Comparison of ENCODE assay signal across 9 mouse cellular contexts in the genomic region with DNA sequence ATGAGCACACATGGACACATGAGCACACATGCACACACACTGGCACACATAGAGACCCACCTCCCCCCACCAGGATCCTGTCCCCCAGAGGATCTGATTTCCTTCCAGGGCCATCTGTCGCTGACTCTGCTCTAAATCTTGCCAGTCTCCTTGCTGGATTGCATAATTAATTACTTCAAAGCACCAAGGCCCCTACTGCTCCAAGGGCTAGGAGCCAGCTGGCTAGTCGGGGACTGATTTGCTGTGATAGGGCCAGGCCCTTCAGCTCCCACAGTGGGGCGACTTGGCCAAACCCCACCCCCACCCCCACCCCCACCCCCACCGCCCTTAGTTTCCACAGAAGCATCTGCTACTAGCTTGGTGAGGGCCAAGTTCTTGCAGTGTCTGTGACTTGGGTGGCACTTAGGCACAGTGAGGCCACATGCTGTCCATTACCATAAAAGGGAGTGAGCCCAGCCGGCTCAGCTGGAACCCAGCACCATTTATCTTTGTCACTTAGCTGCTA. TPM values are rescaled to one million over a fixed set of nuclear protein-coding genes. Genes with fewer than 3 reads are reported as not detected.
DNase-seq lines count a peak whose midpoint lies in the region; ATAC-seq and TF ChIP-seq lines count a peak whose summit lies in the region.
"Had no signal": no experiment of that assay in that cellular context is flagged by ENCODE, and none has a peak within 500 bp of the region (broad histone marks: within the 10 kb centered on the region; RNA-seq: fewer than 3 reads in every experiment).

No protein-coding gene starts in this region.

- H3K4me1 ChIP-seq in embryonic facial prominence, embryonic 12.5 days = peaks cover 11% of the 10 kb centered on the region; the same call in 1 of the 2 replicates
- H3K4me1 ChIP-seq in heart, embryonic 10.5 days = peaks cover 26% of the 10 kb centered on the region
- peaks cover 5% of the 10 kb centered on the region; the same call in 1 of the 2 replicates for H3K4me1 ChIP-seq in lung, embryonic 14.5 days (ENCODE audit: insufficient read depth)

- H3K9me3 ChIP-seq in embryonic facial prominence, embryonic 12.5 days = no peaks in the 10 kb centered on the region
- peaks cover 3% of the 10 kb centered on the region; the same call in 1 of the 2 replicates for H3K9me3 ChIP-seq in heart, embryonic 10.5 days
- H3K9me3 ChIP-seq in lung, embryonic 14.5 days (ENCODE audit: low read depth, low read length) = no peaks in the 10 kb centered on the region

- no peak overlapping the region for H3K27ac ChIP-seq in embryonic facial prominence, embryonic 12.5 days
- H3K27ac ChIP-seq in heart, embryonic 10.5 days = peak overlapping the region; percentile 73; the same call in 1 of the 2 replicates
- peak overlapping the region; percentile 76 for H3K27ac ChIP-seq in lung, embryonic 14.5 days (ENCODE audit: low read depth)

- no peak overlapping the region for H3K9ac ChIP-seq in embryonic facial prominence, embryonic 12.5 days
- H3K9ac ChIP-seq in lung, embryonic 14.5 days = no peak overlapping the region

- peak; percentile 61; the same call in 1 of the 2 replicates for ATAC-seq in embryonic facial prominence, embryonic 12.5 days (ENCODE audit: insufficient number of reproducible peaks, insufficient read depth, low FRiP score, low TSS enrichment)
- peak; percentile 91 for ATAC-seq in lung, embryonic 14.5 days (ENCODE audit: insufficient read depth)
- no peak for ATAC-seq in activated CD4-positive, CD25-positive, alpha-beta regulatory T cell, adult 4 months

- H3K27me3 ChIP-seq in embryonic facial prominence, embryonic 12.5 days = 0 out of 2 replicates have a peak, but pooled peaks cover 3% of the 10 kb centered on the region
- no peaks in the 10 kb centered on the region for H3K27me3 ChIP-seq in heart, embryonic 10.5 days (ENCODE audit: insufficient read depth, poor library complexity, severe bottlenecking)
- H3K27me3 ChIP-seq in lung, embryonic 14.5 days (ENCODE audit: insufficient read depth, low read length) = no peaks in the 10 kb centered on the region

- H3K4me2 ChIP-seq in embryonic facial prominence, embryonic 12.5 days (replicated peaks) = no peak overlapping the region
- H3K4me2 ChIP-seq in lung, embryonic 14.5 days = no peak overlapping the region

- 16% methylated on average over 5 of the region's 5 CpGs for WGBS in embryonic facial prominence, embryonic 12.5 days
- 8% methylated on average over 5 of the region's 5 CpGs for WGBS in heart, embryonic 10.5 days
- 7% methylated on average over 5 of the region's 5 CpGs for WGBS in lung, embryonic 14.5 days

- no peak overlapping the region for H3K4me3 ChIP-seq in embryonic facial prominence, embryonic 12.5 days
- no peak overlapping the region for H3K4me3 ChIP-seq in heart, embryonic 10.5 days
- H3K4me3 ChIP-seq in lung, embryonic 14.5 days (ENCODE audit: low read depth, low read length) = no peak overlapping the region

- no peaks in the 10 kb centered on the region for H3K36me3 ChIP-seq in embryonic facial prominence, embryonic 12.5 days
- no peaks in the 10 kb centered on the region for H3K36me3 ChIP-seq in heart, embryonic 10.5 days
- H3K36me3 ChIP-seq in lung, embryonic 14.5 days (ENCODE audit: insufficient read depth) = no peaks in the 10 kb centered on the region

- peak; percentile 92 for DNase-seq in cerebellum, adult 11 months
- DNase-seq in heart, embryonic 10.5 days (ENCODE audit: low spot score) = no peak
- DNase-seq in kidney, postnatal 14 days = peak; percentile 65
- DNase-seq in lung, embryonic 14.5 days = peak; percentile 86
- peak; percentile 32 for DNase-seq in ovary, postnatal 36 days (ENCODE audit: low spot score)
- DNase-seq in spleen, adult 18-20 months = no peak

- no peak for TF ChIP-seq CTCF in lung, embryonic 14.5 days (IDR thresholded peaks at IDR 0.05; ENCODE audit: low read depth)

RNA-seq across cellular contexts. Expression of a gene that starts 26.0 kb away (rescaled TPM):
- polyA plus RNA-seq in embryonic facial prominence, embryonic 12.5 days (2016; fragmentation: Nextera tagmentation; extraction: Ambion mirVana) = 13.5 and 14.4 TPM in 2 replicates
- polyA plus RNA-seq in heart, embryonic 10.5 days (2016; fragmentation: Nextera tagmentation; extraction: Ambion mirVana) = 10.6 and 13.3 TPM in 2 replicates
- 14.1 and 15.0 TPM in 2 replicates for polyA plus RNA-seq in lung, embryonic 14.5 days (2014; fragmentation: Nextera tagmentation; extraction: Ambion mirVana)
- polyA plus RNA-seq in activated CD4-positive, CD25-positive, alpha-beta regulatory T cell, adult 4 months (2017; shearing (Covaris generic)) = not detected

RNA-seq across cellular contexts. Expression of a gene that starts 28.3 kb away (rescaled TPM):
- polyA plus RNA-seq in embryonic facial prominence, embryonic 12.5 days (2016; fragmentation: Nextera tagmentation; extraction: Ambion mirVana) = not detected in 2 replicates
- not detected in 2 replicates for polyA plus RNA-seq in heart, embryonic 10.5 days (2016; fragmentation: Nextera tagmentation; extraction: Ambion mirVana)
- polyA plus RNA-seq in lung, embryonic 14.5 days (2014; fragmentation: Nextera tagmentation; extraction: Ambion mirVana) = not detected in 2 replicates
- not detected for polyA plus RNA-seq in activated CD4-positive, CD25-positive, alpha-beta regulatory T cell, adult 4 months (2017; shearing (Covaris generic))
- polyA plus RNA-seq: testis, adult 2 months had no signal

RNA-seq across cellular contexts. Expression of a gene that starts 39.8 kb away (rescaled TPM):
- polyA plus RNA-seq in embryonic facial prominence, embryonic 12.5 days (2016; fragmentation: Nextera tagmentation; extraction: Ambion mirVana) = 34.0 and 84.1 TPM in 2 replicates
- 0.71 and 0.87 TPM in 2 replicates for polyA plus RNA-seq in heart, embryonic 10.5 days (2016; fragmentation: Nextera tagmentation; extraction: Ambion mirVana)
- polyA plus RNA-seq in lung, embryonic 14.5 days (2014; fragmentation: Nextera tagmentation; extraction: Ambion mirVana) = 0.46 and 1.1 TPM in 2 replicates
- polyA plus RNA-seq in activated CD4-positive, CD25-positive, alpha-beta regulatory T cell, adult 4 months (2017; shearing (Covaris generic)) = not detected

Comparison
In these comparisons a context has a peak if more than half of its experiments do, and no peak if none do; other contexts are left out.
1. DNase-seq: peak in cerebellum, adult 11 months (single experiment), kidney, postnatal 14 days (single experiment), lung, embryonic 14.5 days (single experiment) and ovary, postnatal 36 days (single experiment); none in heart, embryonic 10.5 days (single experiment) and spleen, adult 18-20 months (0 of 2).
2. RNA of a gene that starts 26.0 kb away (polyA plus RNA-seq): 14.1 to 15.0 TPM in lung, embryonic 14.5 days, 13.5 to 14.4 TPM in embryonic facial prominence, embryonic 12.5 days and 10.6 to 13.3 TPM in heart, embryonic 10.5 days; not detected in activated CD4-positive, CD25-positive, alpha-beta regulatory T cell, adult 4 months; every median in the first group is over 10 times any median in the second.
3. RNA of a gene that starts 39.8 kb away (polyA plus RNA-seq): 34.0 to 84.1 TPM in embryonic facial prominence, embryonic 12.5 days; 0.46 to 1.1 TPM in lung, embryonic 14.5 days, 0.71 to 0.87 TPM in heart, embryonic 10.5 days and not detected in activated CD4-positive, CD25-positive, alpha-beta regulatory T cell, adult 4 months; every median in the first group is over 10 times any median in the second.